Mouse (Mus musculus): ENCODE results near the gene Cited4.

DNA sequence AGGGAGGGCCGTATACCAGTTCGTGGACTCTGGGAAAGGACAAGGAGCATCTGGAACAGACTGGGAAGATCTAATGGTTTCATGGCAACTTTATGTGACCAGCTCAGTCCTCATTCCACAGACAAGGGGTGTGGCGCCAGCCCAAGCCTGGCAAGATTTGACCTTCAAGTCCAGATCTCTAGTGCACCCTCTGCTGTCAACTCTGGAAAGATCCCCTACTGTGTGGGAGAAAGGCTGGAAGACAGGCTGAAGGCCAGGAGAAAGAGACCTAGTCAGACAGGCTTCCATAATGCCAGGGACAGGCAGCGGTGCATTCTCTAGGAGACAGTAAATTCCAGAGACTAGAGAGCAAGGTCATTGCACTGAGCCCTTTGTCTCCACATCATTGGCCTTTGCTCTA, 2.2 kb downstream of the Cited4 start:
- TF ChIP-seq GATA1 (IDR thresholded peaks at IDR 0.05; ENCODE audit: borderline replicate concordance, low read length) = no peak
- no peak for TF ChIP-seq FLI1 (IDR thresholded peaks at IDR 0.05; ENCODE audit: low read length)

Data from megakaryocyte, embryonic 14.5 days (primary cell).